Mouse (Mus musculus) MEL (cell line): ENCODE measurements around the gene Lad1. TPM values are rescaled to one million over a fixed set of nuclear protein-coding genes. Genes with fewer than 3 reads are reported as not detected.

ENCODE experiments used
- DNase-seq: peaks from one replicate; pipeline ENCODE4 v3.0.0; 2011; ENCODE audit warnings: low read depth, low spot score
- H3K27ac ChIP-seq: 2 replicates; pipeline ENCODE4 v1.5.1; 2012; ENCODE audit warnings: low read depth, mild to moderate bottlenecking, control low read depth, low read length, moderate library complexity; ENCODE audit not compliant: control insufficient read depth
- H3K27me3 ChIP-seq, 2 experiments: fragments of 150-350 bp in 1 of 2; sonication (generic) in 1 of 2; 2 replicates each; pipeline ENCODE4 v1.6.1; 2012; ENCODE audit warnings: low read length in 2 of 2, mild to moderate bottlenecking in 2 of 2, improper control_type of control experiment in 1 of 2, moderate library complexity in 1 of 2; ENCODE audit not compliant: insufficient read depth in 2 of 2, control insufficient read depth in 1 of 2
- H3K36me3 ChIP-seq, 2 experiments: 2 replicates each; pipeline ENCODE4 v1.6.1; 2012 to 2014; ENCODE audit warnings: low read length in 2 of 2, improper control_type of control experiment in 1 of 2, inconsistent platforms in 1 of 2, mild to moderate bottlenecking in 1 of 2; ENCODE audit not compliant: insufficient read depth in 2 of 2, control insufficient read depth in 1 of 2
- H3K4me1 ChIP-seq, 2 experiments: fragments of 150-350 bp in 1 of 2; sonication (generic) in 1 of 2; 2 replicates each; pipeline ENCODE4 v1.6.1; 2012; ENCODE audit warnings: low read length in 2 of 2, improper control_type of control experiment in 1 of 2, mild to moderate bottlenecking in 1 of 2; ENCODE audit not compliant: insufficient read depth in 2 of 2, control insufficient read depth in 1 of 2
- H3K4me3 ChIP-seq, 2 experiments: fragments of 150-350 bp in 1 of 2; sonication (generic) in 1 of 2; 2 replicates each; pipeline ENCODE4 v1.5.1; 2012; ENCODE audit warnings: low read depth in 2 of 2, low read length in 2 of 2, mild to moderate bottlenecking in 2 of 2, moderate library complexity in 2 of 2, control low read depth in 1 of 2, improper control_type of control experiment in 1 of 2; ENCODE audit not compliant: control insufficient read depth in 1 of 2, insufficient read depth in 1 of 2
- H3K79me2 ChIP-seq: 2 replicates; pipeline ENCODE4 v1.6.1; 2012; ENCODE audit warnings: mild to moderate bottlenecking, low read length, moderate library complexity; ENCODE audit not compliant: control insufficient read depth, poor library complexity, insufficient read depth
- H3K9ac ChIP-seq: 2 replicates; pipeline ENCODE4 v1.6.1; 2012; ENCODE audit warnings: low read depth, mild to moderate bottlenecking, control low read depth, low read length, moderate library complexity; ENCODE audit not compliant: control insufficient read depth, poor library complexity, severe bottlenecking
- H3K9me3 ChIP-seq: fragments of 150-350 bp; sonication (generic); replicated peaks from 2 replicates; pipeline ENCODE4 v1.6.1; 2012; ENCODE audit warnings: mild to moderate bottlenecking, low read length, improper control_type of control experiment, moderate library complexity; ENCODE audit not compliant: insufficient read depth
- CHD1 ChIP-seq: IDR thresholded peaks from 2 replicates; pipeline ENCODE4 v1.6.1; 2012; ENCODE audit warnings: low read depth, mild to moderate bottlenecking, inconsistent platforms, low read length, improper control_type of control experiment
- CTCF ChIP-seq, 3 experiments: IDR thresholded peaks in 2 of 3; conservative IDR thresholded peaks in 1 of 3; 2 replicates each; pipeline ENCODE4 v1.5.1; 2011 to 2012; ENCODE audit warnings: low read length in 3 of 3, low read depth in 2 of 3, mild to moderate bottlenecking in 2 of 3, improper control_type of control experiment in 1 of 3, inconsistent platforms in 1 of 3, mixed read lengths in 1 of 3, moderate library complexity in 1 of 3; ENCODE audit not compliant: control insufficient read depth in 1 of 3, insufficient read depth in 1 of 3, poor library complexity in 1 of 3, severe bottlenecking in 1 of 3
- JUND ChIP-seq: IDR thresholded peaks from 2 replicates; pipeline ENCODE4 v1.6.1; 2011; ENCODE audit warnings: low read depth, mild to moderate bottlenecking, improper control_type of control experiment, low read length
- MAFK ChIP-seq: IDR thresholded peaks from 2 replicates; pipeline ENCODE4 v1.6.1; 2011; ENCODE audit warnings: low read depth, mild to moderate bottlenecking, low read length, improper control_type of control experiment, borderline replicate concordance
- MAZ ChIP-seq: IDR thresholded peaks from 2 replicates; pipeline ENCODE4 v1.6.1; 2012; ENCODE audit warnings: low read depth, mild to moderate bottlenecking, inconsistent platforms, low read length, improper control_type of control experiment
- MYB ChIP-seq: IDR thresholded peaks from 2 replicates; pipeline ENCODE4 v1.6.1; 2011; ENCODE audit warnings: mild to moderate bottlenecking, low read depth, low read length, improper control_type of control experiment
- NRF1 ChIP-seq: IDR thresholded peaks from 2 replicates; pipeline ENCODE4 v1.6.1; 2014; ENCODE audit warnings: low read depth, mild to moderate bottlenecking, inconsistent platforms, low read length, improper control_type of control experiment, moderate library complexity; ENCODE audit not compliant: poor library complexity, insufficient read depth, severe bottlenecking
- RCOR1 ChIP-seq: IDR thresholded peaks from 2 replicates; pipeline ENCODE4 v1.6.1; 2012; ENCODE audit warnings: low read depth, mild to moderate bottlenecking, inconsistent platforms, low read length, improper control_type of control experiment
- SIN3A ChIP-seq: IDR thresholded peaks from 2 replicates; pipeline ENCODE4 v1.6.1; 2012; ENCODE audit warnings: low read length, improper control_type of control experiment, inconsistent platforms
- UBTF ChIP-seq: IDR thresholded peaks from 2 replicates; pipeline ENCODE4 v1.6.1; 2012; ENCODE audit warnings: low read depth, mild to moderate bottlenecking, inconsistent platforms, low read length, improper control_type of control experiment, moderate library complexity, borderline replicate concordance; ENCODE audit not compliant: insufficient read depth
- polyA plus RNA-seq, 2 experiments: library from polyadenylated mRNA; stranded (reverse) in 1 of 2; unstranded in 1 of 2; fragments of >175 nt in 1 of 2; fragments of >200 nt in 1 of 2; gene quantifications; 2 replicates each; pipeline versions ENCODE4 v1.2.1 to v1.2.4; 2012; ENCODE audit warnings: low replicate concordance in 2 of 2, low read depth in 1 of 2; ENCODE audit not compliant: insufficient read length in 2 of 2, insufficient read depth in 1 of 2, missing spikeins in 1 of 2
- total RNA-seq: library from RNA; depleted of rRNA; stranded (reverse); fragments of 300-350 nt; gene quantifications from 2 replicates; pipeline ENCODE4 v1.2.3, GENCODE M21; 2012

Gene Lad1
- total and polyA plus RNA-seq, 3 experiments: not detected

- H3K36me3 ChIP-seq: no peaks in the 10 kb centered on the region
- no peak overlapping the region for H3K27ac ChIP-seq
- H3K9ac ChIP-seq: no peak overlapping the region
- no peak for TF ChIP-seq MAFK
- no peak for TF ChIP-seq NRF1
- no peak for TF ChIP-seq SIN3A
- TF ChIP-seq, all 39 proteins: peak for 0
- Histone ChIP-seq H3K9me3 (no peaks in the 10 kb centered on the region), H3K4me1 (no peaks in the 10 kb centered on the region), H3K27me3 (peaks cover 0 to 2% of the 10 kb centered on the region in 2 experiments; a peak in 2 of 4 replicates), H3K79me2 (no peaks in the 10 kb centered on the region), H3K4me3 (no peak overlapping the region)
- no peak for DNase-seq
Measured at GRCm38 (mm10) chr1:135854591-135855343, 36.4 kb downstream of the Lad1 start.

GRCm38 (mm10) chr1:135855344-135855687, 36.9 kb downstream of the Lad1 start:
- DNase-seq: no peak
- Histone ChIP-seq H3K4me3 (no peak overlapping the region), H3K36me3 (no peaks in the 10 kb centered on the region), H3K4me1 (no peaks in the 10 kb centered on the region), H3K27ac (no peak overlapping the region), H3K79me2 (no peaks in the 10 kb centered on the region), H3K9me3 (no peaks in the 10 kb centered on the region), H3K9ac (no peak overlapping the region), H3K27me3 (peaks cover 0 to 2% of the 10 kb centered on the region in 2 experiments; a peak in 2 of 4 replicates)
- TF ChIP-seq MAZ (no peak), UBTF (no peak), CHD1 (no peak), MYB (no peak), JUND (no peak)

GRCm38 (mm10) chr1:135856070-135856469, 37.7 kb downstream of the Lad1 start:
- H3K27me3 ChIP-seq: peaks cover 0 to 4% of the 10 kb centered on the region in 2 experiments; a peak in 2 of 4 replicates
- H3K36me3 ChIP-seq: no peaks in the 10 kb centered on the region
- H3K79me2 ChIP-seq: no peaks in the 10 kb centered on the region
- H3K4me3 ChIP-seq: no peak overlapping the region
- no peaks in the 10 kb centered on the region for H3K9me3 ChIP-seq
- TF ChIP-seq MAFK (no peak), MAZ (no peak), CTCF (IDR thresholded peaks at IDR 0.05 in 2 of 3, conservative IDR thresholded peaks at IDR 0.05 in 1 of 3; ENCODE audit: control insufficient read depth in 1 of 3, insufficient read depth in 1 of 3, low read depth in 2 of 3, low read length in 3 of 3, poor library complexity in 1 of 3, severe bottlenecking in 1 of 3) (no peak), RCOR1 (no peak)
- no peak overlapping the region for H3K9ac ChIP-seq
- H3K4me1 ChIP-seq: no peaks in the 10 kb centered on the region
- no peak for DNase-seq
- no peak overlapping the region for H3K27ac ChIP-seq
